Mouse (Mus musculus) spleen, adult 2 months (tissue): ENCODE results near the gene Lexm. TPM values are rescaled to one million over a fixed set of nuclear protein-coding genes. Genes with fewer than 3 reads are reported as not detected.
A peak's percentile ranks its signal among the peaks of the same experiment; 100 is the strongest.

Experiments
- DNase-seq, 2 experiments: peaks; one replicate each; pipeline versions ENCODE4 v3.0.0 to v3.0.0-alpha.2; 2012 to 2021; ENCODE audit warnings: low spot score in 2 of 2, low read depth in 1 of 2
- H3K27ac ChIP-seq: fragments of 200-500 bp; 2 replicates; pipeline ENCODE4 v1.5.1; 2012; ENCODE audit warnings: low read length, inconsistent platforms; ENCODE audit not compliant: insufficient read depth
- H3K27me3 ChIP-seq: fragments of 200-500 bp; 2 replicates; pipeline ENCODE4 v1.6.1; 2012; ENCODE audit warnings: mild to moderate bottlenecking, moderate library complexity, low read length, inconsistent platforms; ENCODE audit not compliant: control insufficient read depth, insufficient read depth
- H3K36me3 ChIP-seq: fragments of 200-500 bp; 2 replicates; pipeline ENCODE4 v1.6.1; 2012; ENCODE audit warnings: mild to moderate bottlenecking, low read length, inconsistent platforms; ENCODE audit not compliant: control insufficient read depth, insufficient read depth
- H3K4me1 ChIP-seq: fragments of 200-500 bp; 2 replicates; pipeline ENCODE4 v1.6.1; 2011; ENCODE audit warnings: inconsistent platforms; ENCODE audit not compliant: control insufficient read depth, insufficient read depth, insufficient read length
- H3K4me3 ChIP-seq: fragments of 200-500 bp; 2 replicates; pipeline ENCODE4 v1.5.1; 2011; ENCODE audit warnings: mild to moderate bottlenecking, inconsistent platforms; ENCODE audit not compliant: insufficient read depth, insufficient read length; ENCODE audit errors: extremely low read depth
- CTCF ChIP-seq: fragments of 200-500 bp; IDR thresholded peaks from 2 replicates; pipeline ENCODE4 v1.5.1; 2011; ENCODE audit warnings: mild to moderate bottlenecking, inconsistent platforms; ENCODE audit not compliant: insufficient read depth, insufficient read length, insufficient replicate concordance; ENCODE audit errors: extremely low read depth
- POLR2A ChIP-seq: fragments of 200-500 bp; IDR thresholded peaks from 2 replicates; pipeline ENCODE4 v1.6.1; 2011; ENCODE audit warnings: low read depth, low read length, inconsistent platforms
- WGBS: fragments of 180-500 bp; shearing (Covaris S2); methylation state at CpG from one replicate; pipeline ENCODE4 v1.1.7; 2018; 5-methylcytosine and 5-hydroxymethylcytosine counted together
- polyA plus RNA-seq: library from polyadenylated mRNA; depleted of rRNA; stranded (reverse); fragments of >200 nt; gene quantifications from 2 replicates; pipeline ENCODE4 v1.2.3, GENCODE M21; 2012

Gene Lexm
- polyA plus RNA-seq, 1 experiment, result not detected

GRCm38 (mm10) chr4:106590142-106590541 is 26.9 kb downstream of the Lexm start:
- no peak for DNase-seq
- no peak overlapping the region; the same call in 1 of the 2 replicates for H3K4me3 ChIP-seq
- 69% methylated on average over 9 of the region's 9 CpGs for WGBS
- H3K36me3 ChIP-seq, result 0 out of 2 replicates have a peak, but pooled peaks cover 4% of the 10 kb centered on the region
- H3K27ac ChIP-seq, result peak overlapping the region; percentile 76
- no peaks in the 10 kb centered on the region; the same call in 1 of the 2 replicates for H3K4me1 ChIP-seq
- TF ChIP-seq CTCF, result no peak
- H3K27me3 ChIP-seq, result no peaks in the 10 kb centered on the region

- Histone ChIP-seq H3K27ac (no peak overlapping the region), H3K4me1 (no peaks in the 10 kb centered on the region; the same call in 1 of the 2 replicates), H3K27me3 (no peaks in the 10 kb centered on the region), H3K36me3 (0 out of 2 replicates have a peak, but pooled peaks cover 4% of the 10 kb centered on the region), H3K4me3 (no peak overlapping the region)
- 96% methylated on average over 6 of the region's 6 CpGs for WGBS
- DNase-seq, result no peak
- TF ChIP-seq CTCF, result no peak
- TF ChIP-seq POLR2A, result no peak
Observed at GRCm38 (mm10) chr4:106587075-106587474, 30.0 kb downstream of the Lexm start.

GRCm38 (mm10) chr4:106584665-106585064 is 32.4 kb downstream of the Lexm start:
- H3K27ac ChIP-seq, result no peak overlapping the region
- H3K4me1 ChIP-seq, result no peaks in the 10 kb centered on the region
- no peak overlapping the region for H3K4me3 ChIP-seq
- 91% methylated on average over 4 of the region's 4 CpGs for WGBS
- H3K36me3 ChIP-seq, result 0 out of 2 replicates have a peak, but pooled peaks cover 4% of the 10 kb centered on the region
- H3K27me3 ChIP-seq, result no peaks in the 10 kb centered on the region
- no peak for DNase-seq
- no peak for TF ChIP-seq POLR2A
- no peak for TF ChIP-seq CTCF

DNA sequence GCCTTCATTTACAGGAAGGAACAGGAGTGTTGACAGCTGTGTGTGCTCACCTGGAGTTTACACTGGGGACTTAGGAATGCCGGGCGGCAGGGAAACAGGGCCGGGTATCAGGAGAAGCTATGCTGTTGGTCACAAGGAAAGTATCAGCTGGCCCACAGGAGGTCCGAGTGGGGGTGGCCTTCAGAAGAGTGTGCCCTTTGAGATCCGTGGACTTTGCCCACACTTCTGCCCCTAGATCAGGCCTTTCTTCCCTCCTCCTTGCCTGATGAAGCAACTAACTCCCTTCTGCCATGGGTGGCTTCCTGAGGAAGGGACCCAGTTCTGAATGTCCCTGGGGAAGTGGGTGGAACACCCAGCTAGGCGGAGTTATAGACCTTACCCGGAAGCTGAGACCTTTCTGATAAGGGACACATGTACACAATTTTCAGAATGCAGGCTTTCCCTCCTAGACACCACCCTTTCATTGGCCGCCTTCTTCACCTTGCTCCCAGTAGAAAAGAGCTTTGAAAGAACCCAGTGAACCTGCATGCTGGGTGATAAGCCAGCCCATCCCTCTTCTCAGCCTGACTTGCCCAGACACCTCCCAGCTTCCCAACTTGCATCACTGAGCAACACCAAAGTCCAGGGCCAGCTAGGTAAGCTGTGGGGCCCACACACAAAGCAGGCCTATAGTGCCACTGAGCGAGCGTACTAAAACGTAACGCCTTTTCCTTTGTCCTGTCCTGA is 34.5 kb downstream of the Lexm start:
- WGBS, result 86% methylated on average over 12 of the region's 12 CpGs
- Histone ChIP-seq H3K27ac (no peak overlapping the region), H3K36me3 (0 out of 2 replicates have a peak, but pooled peaks cover 4% of the 10 kb centered on the region), H3K4me3 (no peak overlapping the region), H3K27me3 (no peaks in the 10 kb centered on the region), H3K4me1 (no peaks in the 10 kb centered on the region)
- DNase-seq, result no peak
- TF ChIP-seq POLR2A (no peak), CTCF (no peak)

DNA sequence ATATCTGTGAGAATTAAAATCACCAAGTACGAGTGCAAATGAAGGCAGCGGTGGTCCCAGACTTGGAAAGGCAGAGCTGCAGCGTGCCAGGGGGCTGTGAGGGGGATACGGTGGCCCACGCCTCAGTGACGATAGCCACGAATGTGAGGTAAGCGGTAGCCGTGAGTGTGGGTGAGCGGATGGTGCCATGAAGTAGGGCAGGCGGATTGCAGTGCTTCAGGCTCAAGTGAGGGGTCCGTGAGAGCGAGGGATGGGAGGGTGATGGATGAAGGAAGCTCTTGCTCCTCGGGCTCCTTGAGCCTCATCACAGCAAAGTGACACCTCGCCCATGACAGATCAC is 35.2 kb downstream of the Lexm start:
- no peaks in the 10 kb centered on the region for H3K4me1 ChIP-seq
- 0 out of 2 replicates have a peak, but pooled peaks cover 2% of the 10 kb centered on the region for H3K36me3 ChIP-seq
- 91% methylated on average over 15 of the region's 15 CpGs for WGBS
- H3K4me3 ChIP-seq, result no peak overlapping the region
- DNase-seq, result no peak
- TF ChIP-seq CTCF, result no peak
- no peak for TF ChIP-seq POLR2A
- no peak overlapping the region for H3K27ac ChIP-seq
- H3K27me3 ChIP-seq, result no peaks in the 10 kb centered on the region

DNA sequence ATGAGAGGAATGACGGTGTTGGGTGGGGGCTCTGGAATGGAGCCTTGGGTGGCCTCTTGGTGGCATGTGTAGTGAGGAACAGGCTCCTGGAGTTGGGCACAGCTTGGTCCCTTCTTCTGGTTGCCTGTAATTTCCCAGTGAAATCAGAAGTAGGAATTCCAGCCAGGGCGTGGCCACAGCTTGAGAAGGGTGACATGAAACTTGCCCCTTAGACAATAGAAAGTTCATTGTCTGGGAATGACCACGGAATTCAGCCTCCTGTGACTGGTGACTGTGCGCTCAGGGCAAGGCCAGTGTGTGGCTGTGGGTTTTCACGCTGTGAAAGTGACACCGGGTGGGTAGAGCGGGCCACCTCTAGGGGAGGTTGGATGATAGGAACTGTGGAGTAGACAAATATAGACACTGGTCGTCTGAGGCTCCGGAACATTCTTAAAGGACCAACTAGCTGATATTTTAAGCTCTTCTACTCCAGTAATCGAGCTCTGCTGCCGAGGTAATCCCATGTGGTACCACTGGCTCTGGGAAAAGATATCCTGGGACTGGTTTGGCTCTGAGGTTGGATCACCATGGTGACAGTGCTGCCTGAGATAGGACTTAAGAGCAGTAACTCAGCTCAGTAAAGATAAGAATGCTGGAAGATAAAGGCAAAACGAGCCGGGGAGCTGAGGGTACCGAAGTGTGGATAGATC is 35.7 kb downstream of the Lexm start:
- TF ChIP-seq POLR2A, result no peak
- no peak for TF ChIP-seq CTCF
- no peaks in the 10 kb centered on the region for H3K4me1 ChIP-seq
- H3K36me3 ChIP-seq, result no peaks in the 10 kb centered on the region
- 91% methylated on average over 14 of the region's 14 CpGs for WGBS
- DNase-seq, result no peak
- H3K27me3 ChIP-seq, result no peaks in the 10 kb centered on the region
- no peak overlapping the region for H3K4me3 ChIP-seq
- H3K27ac ChIP-seq, result no peak overlapping the region

DNA sequence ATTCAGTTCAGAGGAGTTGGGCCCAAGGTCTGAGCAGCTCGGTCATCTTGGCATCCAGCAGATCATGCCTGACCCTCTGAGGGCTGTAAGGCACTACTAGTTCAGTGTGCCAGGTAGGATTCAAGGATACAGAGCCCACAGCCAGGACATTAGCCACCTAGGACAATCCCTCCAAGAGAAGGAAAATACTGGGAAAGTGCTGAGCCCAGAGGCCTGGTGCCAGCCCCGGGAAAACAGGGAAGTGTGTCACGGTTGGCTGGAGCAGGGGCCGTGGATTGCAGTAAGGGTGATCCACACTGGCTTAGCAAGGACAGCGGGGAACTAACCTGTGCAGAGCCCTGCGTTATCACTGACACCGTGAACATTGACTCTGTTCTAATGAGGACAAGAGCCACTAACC is 39.5 kb downstream of the Lexm start:
- TF ChIP-seq POLR2A (no peak), CTCF (no peak)
- DNase-seq, result no peak
- H3K4me1 ChIP-seq, result no peaks in the 10 kb centered on the region
- H3K4me3 ChIP-seq, result no peak overlapping the region
- H3K27me3 ChIP-seq, result no peaks in the 10 kb centered on the region
- H3K27ac ChIP-seq, result no peak overlapping the region
- 92% methylated on average over 7 of the region's 7 CpGs for WGBS
- H3K36me3 ChIP-seq, result no peaks in the 10 kb centered on the region; the same call in 1 of the 2 replicates
